Mouse (Mus musculus) midbrain, postnatal 0 days (tissue): ENCODE results near the gene Evpl. TPM values are rescaled to one million over a fixed set of nuclear protein-coding genes. Genes with fewer than 3 reads are reported as not detected.

Source experiments
- ATAC-seq: fragments of 200-750 bp; cut with Nextera tagmentation; 2 replicates; pipeline ENCODE4 v1.8.0; 2017; ENCODE audit warnings: moderate number of reproducible peaks, mild to moderate bottlenecking, moderate TSS enrichment, moderate library complexity; ENCODE audit not compliant: low FRiP score
- DNase-seq: peaks from one replicate; pipeline ENCODE4 v3.0.0-alpha.2; 2015; ENCODE audit warnings: low spot score
- H3K27ac ChIP-seq: fragments of 300-500 bp; sonication (generic); 2 replicates; pipeline ENCODE4 v1.5.1; 2014; ENCODE audit warnings: low read depth, mild to moderate bottlenecking, low read length, mixed read lengths
- H3K27me3 ChIP-seq: fragments of 300-500 bp; sonication (generic); 2 replicates; pipeline ENCODE4 v1.6.1; 2014; ENCODE audit warnings: low read length, control low read depth, mixed read lengths; ENCODE audit not compliant: insufficient read depth
- H3K36me3 ChIP-seq: fragments of 300-500 bp; sonication (generic); 2 replicates; pipeline ENCODE4 v1.6.1; 2014; ENCODE audit warnings: low read length, control low read depth, mixed read lengths; ENCODE audit not compliant: insufficient read depth
- H3K4me1 ChIP-seq: fragments of 300-500 bp; sonication (generic); 2 replicates; pipeline ENCODE4 v1.6.1; 2014; ENCODE audit warnings: mild to moderate bottlenecking, control low read depth, antibody characterized with exemption, low read length, mixed read lengths; ENCODE audit not compliant: insufficient read depth
- H3K4me2 ChIP-seq: fragments of 300-500 bp; sonication (generic); 2 replicates; pipeline ENCODE4 v1.6.1; 2014; ENCODE audit warnings: low read depth, mild to moderate bottlenecking, low read length, mixed read lengths; ENCODE audit not compliant: poor library complexity, severe bottlenecking
- H3K4me3 ChIP-seq: fragments of 300-500 bp; sonication (generic); 2 replicates; pipeline ENCODE4 v1.5.1; 2014; ENCODE audit warnings: low read depth, mild to moderate bottlenecking, low read length, moderate library complexity
- H3K9ac ChIP-seq: fragments of 300-500 bp; sonication (generic); replicated peaks from 2 replicates; pipeline ENCODE4 v1.6.1; 2014; ENCODE audit warnings: mild to moderate bottlenecking, low read length, moderate library complexity, mixed read lengths; ENCODE audit not compliant: poor library complexity, severe bottlenecking
- H3K9me3 ChIP-seq: fragments of 300-500 bp; sonication (generic); 2 replicates; pipeline ENCODE4 v1.6.1; 2016; ENCODE audit warnings: low read length, control low read depth
- CTCF ChIP-seq: IDR thresholded peaks from 2 replicates; pipeline ENCODE4 v1.5.1; 2016; ENCODE audit warnings: antibody characterized with exemption, mild to moderate bottlenecking
- WGBS: fragments of 180-500 bp; shearing (Covaris S2); extraction: QIAGEN DNeasy Blood & Tissue Kit; methylation state at CpG from one replicate; pipeline ENCODE4 v1.1.7; 2014; 5-methylcytosine and 5-hydroxymethylcytosine counted together
- polyA plus RNA-seq: library from polyadenylated mRNA; unstranded; fragments of >200 nt; fragmentation: Nextera tagmentation; extraction: Ambion mirVana; gene quantifications from 2 replicates; pipeline ENCODE4 v1.2.1, GENCODE M21; 2015
- total RNA-seq: library from RNA; depleted of rRNA; stranded (reverse); fragments of >200 nt; gene quantifications from 2 replicates; pipeline ENCODE4 v1.2.3, GENCODE M21; 2014

Gene Evpl
- total and polyA plus RNA-seq, 2 experiments from 2014 or later = 1.9 to 4.9 TPM

GRCm38 (mm10) chr11:116272589-116273468 is 35.0 kb upstream of the Evpl start:
- 63% methylated on average over 12 of the region's 12 CpGs for WGBS
- DNase-seq (no peak), ATAC-seq (no peak)
- TF ChIP-seq CTCF = no peak
- Histone ChIP-seq H3K27me3 (no peaks in the 10 kb centered on the region), H3K4me1 (peaks cover 4% of the 10 kb centered on the region), H3K9me3 (no peaks in the 10 kb centered on the region), H3K9ac (peak overlapping the region; percentile 92), H3K4me3 (peak overlapping the region; percentile 84), H3K36me3 (peaks cover 28% of the 10 kb centered on the region), H3K4me2 (peak overlapping the region; percentile 65), H3K27ac (no peak overlapping the region)

- no peaks in the 10 kb centered on the region for H3K27me3 ChIP-seq
- ATAC-seq (no peak), DNase-seq (no peak)
- H3K4me3 ChIP-seq = no peak overlapping the region
- H3K36me3 ChIP-seq = peaks cover 54% of the 10 kb centered on the region
- peaks cover 4% of the 10 kb centered on the region for H3K4me1 ChIP-seq
- H3K27ac ChIP-seq = no peak overlapping the region
- H3K9me3 ChIP-seq = no peaks in the 10 kb centered on the region
- no peak for TF ChIP-seq CTCF
- H3K9ac ChIP-seq = no peak overlapping the region
- 93% methylated on average over 8 of the region's 8 CpGs for WGBS
- H3K4me2 ChIP-seq = no peak overlapping the region
Observed at GRCm38 (mm10) chr11:116269560-116269959, 31.7 kb upstream of the Evpl start.

- ATAC-seq (no peak), DNase-seq (no peak)
- H3K4me2 ChIP-seq = no peak overlapping the region
- H3K27ac ChIP-seq = no peak overlapping the region
- no peaks in the 10 kb centered on the region for H3K27me3 ChIP-seq
- no peak for TF ChIP-seq CTCF
- H3K9ac ChIP-seq = no peak overlapping the region
- peaks cover 4% of the 10 kb centered on the region for H3K4me1 ChIP-seq
- no peak overlapping the region for H3K4me3 ChIP-seq
- no peaks in the 10 kb centered on the region for H3K9me3 ChIP-seq
- peaks cover 64% of the 10 kb centered on the region for H3K36me3 ChIP-seq
- 95% methylated on average over 6 of the region's 6 CpGs for WGBS
Observed at GRCm38 (mm10) chr11:116268313-116268712, 30.4 kb upstream of the Evpl start.

DNA sequence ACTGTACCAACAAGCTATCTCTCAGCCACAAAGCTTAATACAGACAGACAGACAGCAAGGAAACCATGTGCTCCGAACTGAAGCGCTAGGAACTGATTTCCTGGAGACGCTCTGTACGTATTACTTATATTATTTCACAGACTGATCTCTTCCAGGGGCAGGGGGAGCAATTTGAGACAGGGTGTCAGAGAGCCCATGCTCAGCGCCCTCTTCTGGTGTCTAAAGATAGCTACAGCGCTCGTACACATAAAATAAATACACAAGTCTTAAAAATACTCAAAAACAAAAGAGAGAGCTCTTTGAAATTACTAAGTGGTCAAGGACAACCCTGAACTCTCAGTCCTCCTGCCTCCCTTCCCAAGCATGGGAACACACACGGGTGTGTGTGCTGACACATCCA is 29.8 kb upstream of the Evpl start:
- TF ChIP-seq CTCF = peak; percentile 45
- Histone ChIP-seq H3K4me3 (no peak overlapping the region), H3K4me2 (no peak overlapping the region), H3K36me3 (peaks cover 70% of the 10 kb centered on the region), H3K27ac (no peak overlapping the region), H3K4me1 (no peaks in the 10 kb centered on the region; the same call in 1 of the 2 replicates), H3K9ac (no peak overlapping the region), H3K27me3 (no peaks in the 10 kb centered on the region), H3K9me3 (no peaks in the 10 kb centered on the region)
- WGBS = 82% methylated on average over 8 of the region's 8 CpGs
- DNase-seq = no peak
- ATAC-seq = no peak

DNA sequence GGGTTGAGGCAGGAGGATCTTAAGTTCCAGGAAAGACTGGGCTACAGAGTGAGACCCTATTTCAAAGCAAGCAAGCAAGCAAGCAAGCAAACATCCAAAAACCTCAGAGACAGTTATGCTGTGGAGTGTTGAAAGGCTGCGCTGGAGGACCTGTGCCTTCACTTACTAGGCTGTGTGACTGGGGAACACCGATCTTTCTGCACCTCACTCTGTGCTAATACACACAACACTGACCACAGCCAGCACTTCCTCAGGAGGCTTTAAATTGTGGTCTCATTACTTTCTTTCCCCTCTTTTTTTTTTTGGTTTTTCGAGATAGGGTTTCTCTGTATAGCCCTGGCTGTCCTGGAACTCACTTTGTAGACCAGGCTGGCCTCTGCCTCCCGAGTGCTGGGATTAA is 28.0 kb upstream of the Evpl start:
- peaks cover 86% of the 10 kb centered on the region for H3K36me3 ChIP-seq
- no peak for TF ChIP-seq CTCF

GRCm38 (mm10) chr11:116265352-116265751 is 27.5 kb upstream of the Evpl start:
- no peaks in the 10 kb centered on the region for H3K27me3 ChIP-seq
- no peak for TF ChIP-seq CTCF
- no peak overlapping the region for H3K4me2 ChIP-seq
- ATAC-seq (no peak), DNase-seq (no peak)
- no peaks in the 10 kb centered on the region for H3K9me3 ChIP-seq
- peaks cover 87% of the 10 kb centered on the region for H3K36me3 ChIP-seq
- H3K9ac ChIP-seq = no peak overlapping the region
- H3K4me3 ChIP-seq = no peak overlapping the region
- WGBS = 92% methylated on average over 11 of the region's 11 CpGs
- no peak overlapping the region for H3K27ac ChIP-seq
- no peaks in the 10 kb centered on the region for H3K4me1 ChIP-seq

More for the DNA sequence above, 28.0 kb upstream of the Evpl start:
- H3K27ac ChIP-seq = no peak overlapping the region
- WGBS = 98% methylated on average over 4 of the region's 4 CpGs
- no peaks in the 10 kb centered on the region for H3K27me3 ChIP-seq
- DNase-seq (no peak), ATAC-seq (no peak)
- H3K9me3 ChIP-seq = no peaks in the 10 kb centered on the region
- H3K4me1 ChIP-seq = no peaks in the 10 kb centered on the region
- H3K9ac ChIP-seq = no peak overlapping the region
- H3K4me3 ChIP-seq = no peak overlapping the region
- no peak overlapping the region for H3K4me2 ChIP-seq
